Mouse (Mus musculus) cerebellum, postnatal 10 days (tissue): Measurements from ENCODE around the gene Armc6.

Source experiments
- DNase-seq, 2 experiments: peaks; one replicate each; pipeline ENCODE4 v3.0.0; 2021; ENCODE audit warnings: mixed read lengths in 2 of 2

The Armc6 gene

GRCm38 (mm10) chr8:70227997-70228396 is 6.3 kb downstream of the Armc6 start:
- DNase-seq: peak; percentile 43 to 60

- DNase-seq: peak; percentile 59 to 65
These were observed 10.9 kb downstream of the Armc6 start for GRCm38 (mm10) chr8:70223341-70223740.

GRCm38 (mm10) chr8:70222041-70222440 is 12.2 kb downstream of the Armc6 start:
- DNase-seq: no peak

- no peak for DNase-seq
These were observed 13.4 kb downstream of the Armc6 start for GRCm38 (mm10) chr8:70220911-70221310.

GRCm38 (mm10) chr8:70220236-70220840 is 13.9 kb downstream of the Armc6 start:
- peak; percentile 73 to 77 for DNase-seq

GRCm38 (mm10) chr8:70219107-70219684 is 15.1 kb downstream of the Armc6 start:
- DNase-seq: no peak

- no peak for DNase-seq
These were observed 16.8 kb downstream of the Armc6 start for GRCm38 (mm10) chr8:70217441-70217840.

- peak; percentile 88 to 94 for DNase-seq
These were observed 17.7 kb downstream of the Armc6 start for GRCm38 (mm10) chr8:70216566-70216965.

- DNase-seq: peak in 1 of 2 experiments; percentile 32
These were observed 18.1 kb downstream of the Armc6 start for GRCm38 (mm10) chr8:70216161-70216560.

GRCm38 (mm10) chr8:70215092-70215491 is 19.2 kb downstream of the Armc6 start:
- DNase-seq: no peak

- DNase-seq: no peak
These were observed 19.9 kb downstream of the Armc6 start for GRCm38 (mm10) chr8:70214411-70214810.

GRCm38 (mm10) chr8:70212112-70213055 is 21.9 kb downstream of the Armc6 start, which contains the start of gene Slc25a42:
Slc25a42 (minus strand) TSS chr8:70212305.
- DNase-seq: peak; percentile 99 to 100

GRCm38 (mm10) chr8:70211726-70212111 is 22.5 kb downstream of the Armc6 start:
- no peak for DNase-seq

GRCm38 (mm10) chr8:70211275-70211674 is 23.0 kb downstream of the Armc6 start:
- DNase-seq: no peak

GRCm38 (mm10) chr8:70210538-70210937 is 23.7 kb downstream of the Armc6 start:
- no peak for DNase-seq

GRCm38 (mm10) chr8:70208130-70208529 is 26.1 kb downstream of the Armc6 start:
- no peak for DNase-seq

GRCm38 (mm10) chr8:70204757-70205156 is 29.5 kb downstream of the Armc6 start:
- DNase-seq: no peak

GRCm38 (mm10) chr8:70203072-70203471 is 31.2 kb downstream of the Armc6 start:
- DNase-seq: no peak

- DNase-seq: no peak
These were observed 32.8 kb downstream of the Armc6 start for GRCm38 (mm10) chr8:70201417-70201816.

GRCm38 (mm10) chr8:70200098-70200681 is 34.1 kb downstream of the Armc6 start:
- DNase-seq: peak; percentile 63 to 76

GRCm38 (mm10) chr8:70197603-70198002 is 36.7 kb downstream of the Armc6 start:
- peak in 1 of 2 experiments; percentile 36 for DNase-seq

GRCm38 (mm10) chr8:70195762-70196161 is 38.5 kb downstream of the Armc6 start:
- DNase-seq: no peak

GRCm38 (mm10) chr8:70194191-70194590 is 40.1 kb downstream of the Armc6 start:
- DNase-seq: no peak
